Mouse (Mus musculus): ENCODE results near the gene Nbea. TPM values are rescaled to one million over a fixed set of nuclear protein-coding genes. Genes with fewer than 3 reads are reported as not detected.
"Not testable (repeated sequence)": the region's sequence is repeated elsewhere in the genome, so short reads cannot be mapped to it uniquely, and the experiment has no call there.

Nbea gene
- polyA plus RNA-seq, 2 experiments: 0.76 to 1.3 TPM

- 5% methylated on average over 1 of the region's 1 CpGs for WGBS (ENCODE audit: insufficient replicate concordance)
- Histone ChIP-seq H3K27me3 (ENCODE audit: control insufficient read depth, insufficient read depth, low read length) (no peaks in the 10 kb centered on the region), H3K4me1 (replicated peaks; ENCODE audit: control insufficient read depth in 2 of 2, insufficient read depth in 2 of 2, low read length in 1 of 2) (no peaks in the 10 kb centered on the region), H3K4me2 (ENCODE audit: low read depth) (no peak overlapping the region), H3K36me3 (replicated peaks; ENCODE audit: control insufficient read depth, insufficient read depth, low read depth) (no peaks in the 10 kb centered on the region), H3K27ac (no peak overlapping the region), H3K9ac (replicated peaks) (no peak overlapping the region), H3K9me3 (ENCODE audit: control insufficient read depth, low read length) (no peaks in the 10 kb centered on the region), H3K4me3 (ENCODE audit: insufficient read depth in 1 of 2, low read depth in 2 of 2, low read length in 2 of 2) (no peak overlapping the region)
- ATAC-seq (ENCODE audit: insufficient read depth) (no peak), DNase-seq (ENCODE audit: low read depth in 3 of 3, low spot score in 3 of 3) (peak; percentile 22 to 31 (median 23))
- peak; percentile 68 for TF ChIP-seq CTCF (IDR thresholded peaks at IDR 0.05; ENCODE audit: low read depth)
- TF ChIP-seq EP300 (IDR thresholded peaks at IDR 0.05; ENCODE audit: low read depth): no peak
Observed at GRCm38 (mm10) chr3:56000259-56000658, 183.2 kb downstream of the Nbea start.

GRCm38 (mm10) chr3:55978361-55978760 lies 205.1 kb downstream of the Nbea start:
- TF ChIP-seq CTCF (IDR thresholded peaks at IDR 0.05; ENCODE audit: low read depth): no peak
- TF ChIP-seq EP300 (IDR thresholded peaks at IDR 0.05; ENCODE audit: low read depth): no peak
- H3K4me2 ChIP-seq (ENCODE audit: low read depth): no peak overlapping the region
- ATAC-seq (ENCODE audit: insufficient read depth) (no peak), DNase-seq (ENCODE audit: low read depth in 3 of 3, low spot score in 3 of 3) (no peak)
- H3K4me3 ChIP-seq (ENCODE audit: insufficient read depth in 1 of 2, low read depth in 2 of 2, low read length in 2 of 2): no peak overlapping the region
- H3K9ac ChIP-seq (replicated peaks): no peak overlapping the region
- H3K4me1 ChIP-seq (replicated peaks; ENCODE audit: control insufficient read depth in 2 of 2, insufficient read depth in 2 of 2, low read length in 1 of 2): no peaks in the 10 kb centered on the region
- H3K9me3 ChIP-seq (ENCODE audit: control insufficient read depth, low read length): no peaks in the 10 kb centered on the region
- no peak overlapping the region for H3K27ac ChIP-seq
- WGBS (ENCODE audit: insufficient replicate concordance): 56% methylated on average over 2 of the region's 2 CpGs
- no peaks in the 10 kb centered on the region for H3K36me3 ChIP-seq (replicated peaks; ENCODE audit: control insufficient read depth, insufficient read depth, low read depth)
- H3K27me3 ChIP-seq (ENCODE audit: control insufficient read depth, insufficient read depth, low read length): no peaks in the 10 kb centered on the region

- WGBS (ENCODE audit: insufficient replicate concordance): 89% methylated on average over 14 of the region's 14 CpGs
- not testable (repeated sequence) for H3K4me1 ChIP-seq (replicated peaks; ENCODE audit: control insufficient read depth in 2 of 2, insufficient read depth in 2 of 2, low read length in 1 of 2); H3K9ac ChIP-seq (replicated peaks); ATAC-seq (ENCODE audit: insufficient read depth); DNase-seq (ENCODE audit: low read depth in 3 of 3, low spot score in 3 of 3); H3K36me3 ChIP-seq (replicated peaks; ENCODE audit: control insufficient read depth, insufficient read depth, low read depth); H3K9me3 ChIP-seq (ENCODE audit: control insufficient read depth, low read length); H3K27me3 ChIP-seq (ENCODE audit: control insufficient read depth, insufficient read depth, low read length); H3K4me2 ChIP-seq (ENCODE audit: low read depth); H3K4me3 ChIP-seq (ENCODE audit: insufficient read depth in 1 of 2, low read depth in 2 of 2, low read length in 2 of 2); H3K27ac ChIP-seq
Observed at GRCm38 (mm10) chr3:55976986-55977385, 206.5 kb downstream of the Nbea start.

DNA sequence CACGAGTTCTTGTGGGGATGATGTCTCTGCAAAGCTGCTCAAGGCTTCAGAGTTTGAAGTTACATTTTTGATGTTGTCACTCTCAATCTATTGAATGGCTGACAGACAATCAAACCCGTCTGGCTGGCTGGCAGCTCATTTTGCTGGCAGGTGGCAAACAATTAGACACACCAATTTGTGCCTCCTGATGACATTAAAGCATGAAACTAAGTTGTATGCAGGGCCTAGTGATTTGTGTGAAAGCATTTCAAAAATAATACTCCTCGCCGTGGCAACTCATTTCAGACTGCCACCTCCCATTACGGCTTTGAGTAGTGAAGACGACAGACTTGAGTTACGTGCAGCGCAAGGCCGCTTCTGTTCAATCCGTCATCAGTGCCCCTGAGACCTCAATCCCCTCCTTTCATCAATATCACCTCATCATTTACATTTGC lies 217.8 kb downstream of the Nbea start:
- ATAC-seq (ENCODE audit: insufficient read depth) (no peak), DNase-seq (ENCODE audit: low read depth in 3 of 3, low spot score in 3 of 3) (no peak)
- Histone ChIP-seq H3K36me3 (replicated peaks; ENCODE audit: control insufficient read depth, insufficient read depth, low read depth) (no peaks in the 10 kb centered on the region), H3K9ac (replicated peaks) (no peak overlapping the region), H3K9me3 (ENCODE audit: control insufficient read depth, low read length) (no peaks in the 10 kb centered on the region), H3K4me1 (replicated peaks; ENCODE audit: control insufficient read depth in 2 of 2, insufficient read depth in 2 of 2, low read length in 1 of 2) (no peaks in the 10 kb centered on the region), H3K27me3 (ENCODE audit: control insufficient read depth, insufficient read depth, low read length) (no peaks in the 10 kb centered on the region), H3K4me2 (ENCODE audit: low read depth) (no peak overlapping the region), H3K27ac (no peak overlapping the region), H3K4me3 (ENCODE audit: insufficient read depth in 1 of 2, low read depth in 2 of 2, low read length in 2 of 2) (no peak overlapping the region)
- TF ChIP-seq EP300 (IDR thresholded peaks at IDR 0.05; ENCODE audit: low read depth) (no peak), CTCF (IDR thresholded peaks at IDR 0.05; ENCODE audit: low read depth) (no peak)
- WGBS (ENCODE audit: insufficient replicate concordance): 74% methylated on average over 10 of the region's 10 CpGs

DNA sequence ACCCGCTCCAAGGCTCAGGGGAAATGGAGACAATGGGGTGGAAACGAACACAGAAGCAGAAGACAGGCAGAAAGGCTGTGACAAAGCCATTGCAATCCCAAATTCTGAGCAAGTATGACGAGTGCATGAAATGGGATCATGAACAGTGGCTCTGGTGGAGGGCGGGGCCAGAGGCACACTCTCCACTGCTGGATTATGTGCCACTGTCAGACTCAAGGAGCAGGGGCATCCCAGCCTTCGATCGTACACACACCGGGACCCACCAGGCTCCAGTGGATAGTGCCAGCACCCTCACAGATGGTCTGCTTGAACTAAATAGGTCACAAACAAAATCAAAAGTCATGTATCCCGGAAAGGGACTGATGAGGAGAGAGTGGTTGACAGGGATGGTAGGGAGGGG lies 220.5 kb downstream of the Nbea start:
- Histone ChIP-seq H3K27me3 (ENCODE audit: control insufficient read depth, insufficient read depth, low read length) (no peaks in the 10 kb centered on the region), H3K9ac (replicated peaks) (no peak overlapping the region), H3K9me3 (ENCODE audit: control insufficient read depth, low read length) (no peaks in the 10 kb centered on the region), H3K27ac (no peak overlapping the region), H3K4me3 (ENCODE audit: insufficient read depth in 1 of 2, low read depth in 2 of 2, low read length in 2 of 2) (no peak overlapping the region), H3K4me1 (replicated peaks; ENCODE audit: control insufficient read depth in 2 of 2, insufficient read depth in 2 of 2, low read length in 1 of 2) (no peaks in the 10 kb centered on the region), H3K36me3 (replicated peaks; ENCODE audit: control insufficient read depth, insufficient read depth, low read depth) (no peaks in the 10 kb centered on the region), H3K4me2 (ENCODE audit: low read depth) (no peak overlapping the region)
- no peak for DNase-seq (ENCODE audit: low read depth in 3 of 3, low spot score in 3 of 3)
- no peak for ATAC-seq (ENCODE audit: insufficient read depth)
- 68% methylated on average over 8 of the region's 8 CpGs for WGBS (ENCODE audit: insufficient replicate concordance)
- TF ChIP-seq EP300 (IDR thresholded peaks at IDR 0.05; ENCODE audit: low read depth) (no peak), CTCF (IDR thresholded peaks at IDR 0.05; ENCODE audit: low read depth) (no peak)

Data from liver, embryonic 14.5 days (tissue).